Mouse (Mus musculus): ENCODE data around the gene Hs6st3.
A peak's percentile ranks its signal among the peaks of the same experiment; 100 is the strongest.
"Not testable (repeated sequence)": the region's sequence is repeated elsewhere in the genome, so short reads cannot be mapped to it uniquely, and the experiment has no call there.

Gene Hs6st3

DNA sequence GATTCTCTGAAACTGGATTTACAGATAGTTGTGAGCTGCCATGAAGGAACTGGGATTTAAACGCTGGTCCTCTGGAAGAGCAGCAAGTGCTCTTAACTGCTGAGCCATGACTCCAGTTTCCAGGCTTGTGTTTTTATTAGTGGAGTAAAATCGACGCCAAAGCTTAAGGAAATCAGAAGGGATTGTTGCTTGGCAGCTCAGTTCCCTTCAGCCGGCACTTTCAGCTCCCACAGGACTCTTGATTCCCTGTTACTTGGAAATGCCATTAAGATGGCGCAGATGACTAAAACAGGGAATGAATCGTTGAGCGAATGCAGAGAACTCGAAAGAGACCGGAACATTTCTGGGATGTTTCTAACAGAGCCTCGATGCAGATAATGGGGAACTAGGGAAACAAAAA, 112.2 kb downstream of the Hs6st3 start:
- no peak for DNase-seq

DNA sequence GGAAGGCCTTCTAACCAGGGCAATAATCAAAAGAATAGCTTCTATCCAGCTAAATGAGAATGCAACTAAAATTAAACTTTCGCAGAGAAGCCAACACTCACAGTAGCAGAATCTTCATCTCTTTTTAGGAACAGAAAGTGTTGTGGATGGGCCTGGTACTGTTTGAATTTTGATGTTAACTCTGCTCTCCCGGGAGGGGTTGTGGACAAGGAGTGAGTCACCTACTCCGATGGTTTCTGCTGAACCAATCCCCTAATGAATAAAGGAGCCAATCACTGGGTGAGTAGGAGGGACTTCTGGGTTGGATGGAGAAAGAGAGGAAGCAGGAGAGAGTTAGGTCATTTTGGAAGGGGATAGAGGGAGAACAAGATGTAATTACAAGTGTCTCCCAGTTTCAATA, 117.3 kb downstream of the Hs6st3 start:
- no peak for DNase-seq

DNA sequence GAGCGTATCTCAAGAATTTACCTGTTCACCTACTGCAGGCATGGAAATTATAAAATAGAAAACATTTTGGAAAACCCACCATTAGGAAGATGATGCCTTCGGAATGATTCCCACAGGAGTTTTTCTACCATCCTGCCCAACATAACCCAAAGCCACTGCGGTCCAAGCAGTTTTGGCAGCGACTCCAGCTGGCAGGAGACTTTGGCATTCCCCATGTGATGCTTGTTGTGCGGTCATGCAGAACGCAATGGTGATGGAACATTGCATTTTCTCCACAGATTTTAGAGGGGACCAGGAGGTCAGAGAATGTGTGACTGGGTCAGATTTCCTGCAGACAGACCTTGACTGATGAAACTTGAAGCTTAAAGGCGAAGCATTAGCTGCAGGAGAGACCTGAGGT, 118.9 kb downstream of the Hs6st3 start:
- DNase-seq: no peak

- no peak for DNase-seq
Observed at GRCm38 (mm10) chr14:119260176-119260962, 122.2 kb downstream of the Hs6st3 start.

GRCm38 (mm10) chr14:119266334-119266733, 128.2 kb downstream of the Hs6st3 start:
- no peak for DNase-seq

GRCm38 (mm10) chr14:119273088-119273487, 134.9 kb downstream of the Hs6st3 start:
- peak; percentile 13 for DNase-seq

GRCm38 (mm10) chr14:119278156-119278555, 140.0 kb downstream of the Hs6st3 start:
- not testable (repeated sequence) for DNase-seq

- DNase-seq: peak; percentile 6
Observed at GRCm38 (mm10) chr14:119283951-119284350, 145.8 kb downstream of the Hs6st3 start.

- DNase-seq: no peak
Observed at GRCm38 (mm10) chr14:119289668-119290067, 151.5 kb downstream of the Hs6st3 start.

GRCm38 (mm10) chr14:119294071-119294470, 155.9 kb downstream of the Hs6st3 start:
- no peak for DNase-seq

DNA sequence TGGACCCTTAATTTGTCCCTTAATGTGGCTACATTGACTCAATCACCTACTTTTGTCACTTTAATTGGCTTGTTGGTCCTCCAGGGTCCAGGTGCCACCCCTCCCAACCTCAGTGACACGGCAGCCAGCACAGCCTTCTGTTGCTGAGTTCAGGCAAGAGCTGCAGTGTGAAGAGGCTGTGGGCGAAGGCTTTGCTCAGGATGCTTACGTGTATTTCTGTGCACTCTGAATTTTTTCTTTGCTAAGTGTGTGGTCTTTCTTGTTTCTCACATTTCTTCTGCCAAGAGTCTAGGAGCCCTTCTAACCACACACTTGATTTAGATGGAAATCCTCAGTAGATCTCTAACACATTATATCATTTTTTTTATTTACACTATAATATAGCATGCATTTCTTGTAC, 168.3 kb downstream of the Hs6st3 start:
- no peak for DNase-seq

GRCm38 (mm10) chr14:119318379-119318778, 180.2 kb downstream of the Hs6st3 start:
- DNase-seq: no peak

DNA sequence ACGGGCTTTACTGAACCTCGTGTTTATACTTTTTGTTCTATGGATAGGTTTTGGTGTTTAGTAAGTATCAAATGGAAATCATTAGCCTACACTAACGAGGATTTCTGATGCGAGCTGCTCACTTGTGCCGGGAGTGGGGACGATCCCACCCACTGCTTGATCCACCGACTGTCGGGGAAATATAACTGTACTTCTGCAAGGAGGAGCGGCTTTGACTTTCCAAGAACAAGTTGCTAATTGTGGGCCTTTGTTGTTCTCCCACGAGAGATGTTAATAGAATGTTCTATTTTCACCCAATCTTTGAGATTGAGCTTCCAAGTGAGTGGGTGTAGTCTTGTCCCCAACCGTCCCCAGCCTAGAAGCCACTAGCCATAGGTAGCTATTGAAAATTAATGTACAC, 209.1 kb downstream of the Hs6st3 start:
- DNase-seq: no peak

- no peak for DNase-seq
Observed at GRCm38 (mm10) chr14:119361414-119361813, 223.3 kb downstream of the Hs6st3 start.

DNA sequence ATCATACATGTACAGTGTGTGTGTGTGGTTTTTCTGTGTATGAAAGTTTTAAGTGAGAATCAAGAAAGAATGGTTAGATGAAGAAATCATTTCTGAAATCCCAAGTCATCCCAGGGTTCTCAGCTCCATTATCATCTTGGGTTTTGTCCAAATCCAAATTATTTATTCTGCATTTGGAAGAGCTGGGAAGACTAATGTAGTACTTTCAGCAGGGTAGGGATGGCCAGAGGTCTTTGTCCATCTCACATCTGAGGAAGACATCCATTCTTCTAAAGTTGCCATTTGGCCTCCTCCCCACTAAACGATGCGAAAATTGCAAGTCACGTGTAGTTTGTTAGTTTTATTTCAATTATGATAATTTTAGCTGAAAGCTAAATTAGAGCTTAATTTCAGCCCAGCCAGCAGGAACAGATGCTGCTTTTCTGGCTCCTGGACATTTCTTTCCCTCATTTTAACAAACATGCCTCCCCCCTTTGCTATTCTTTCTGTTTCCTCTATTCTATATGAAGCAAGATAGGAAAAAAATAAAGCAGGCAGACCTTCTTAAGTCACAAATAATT, 229.8 kb downstream of the Hs6st3 start:
- no peak for DNase-seq

GRCm38 (mm10) chr14:119369274-119369673, 231.1 kb downstream of the Hs6st3 start:
- DNase-seq: no peak

GRCm38 (mm10) chr14:119370013-119370412, 231.9 kb downstream of the Hs6st3 start:
- DNase-seq: no peak

DNA sequence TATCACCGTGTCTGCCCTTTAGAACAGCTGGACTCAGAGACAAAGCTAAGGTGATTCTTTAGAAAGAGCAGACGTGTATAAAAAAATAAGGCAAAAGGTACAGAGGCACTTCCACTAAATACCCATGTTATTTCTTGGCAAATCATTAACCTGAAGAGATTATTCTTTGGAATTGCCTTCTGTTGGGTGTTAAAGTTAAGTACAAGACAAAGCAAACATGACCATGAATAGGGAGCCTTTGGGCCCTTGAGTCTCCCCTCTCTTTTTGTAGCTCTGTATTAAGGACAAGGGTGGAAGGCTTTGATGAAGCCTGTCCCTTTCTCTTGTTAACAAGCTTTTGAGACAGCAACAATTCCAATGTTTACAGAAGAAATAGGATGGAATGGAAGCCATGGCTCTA, 241.2 kb downstream of the Hs6st3 start:
- DNase-seq: no peak

DNA sequence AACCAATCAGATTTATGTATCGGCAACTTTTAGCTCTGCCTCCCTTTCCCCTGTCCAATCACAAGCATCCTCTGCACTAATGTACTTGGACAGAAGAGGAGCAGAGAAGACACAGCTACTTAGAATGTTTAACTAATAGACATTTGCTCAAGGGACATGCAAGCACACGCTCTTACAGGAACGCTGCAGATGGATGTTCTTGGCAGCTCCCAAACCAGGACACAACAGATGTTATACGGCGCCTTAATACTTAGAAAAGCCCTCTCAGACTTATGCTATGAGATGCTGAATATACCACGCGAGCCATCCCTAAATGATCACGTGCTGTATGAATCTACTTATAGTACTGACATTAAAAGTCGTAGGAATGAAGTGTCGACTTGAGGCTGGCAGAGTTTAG, 263.5 kb downstream of the Hs6st3 start:
- DNase-seq: no peak

DNA sequence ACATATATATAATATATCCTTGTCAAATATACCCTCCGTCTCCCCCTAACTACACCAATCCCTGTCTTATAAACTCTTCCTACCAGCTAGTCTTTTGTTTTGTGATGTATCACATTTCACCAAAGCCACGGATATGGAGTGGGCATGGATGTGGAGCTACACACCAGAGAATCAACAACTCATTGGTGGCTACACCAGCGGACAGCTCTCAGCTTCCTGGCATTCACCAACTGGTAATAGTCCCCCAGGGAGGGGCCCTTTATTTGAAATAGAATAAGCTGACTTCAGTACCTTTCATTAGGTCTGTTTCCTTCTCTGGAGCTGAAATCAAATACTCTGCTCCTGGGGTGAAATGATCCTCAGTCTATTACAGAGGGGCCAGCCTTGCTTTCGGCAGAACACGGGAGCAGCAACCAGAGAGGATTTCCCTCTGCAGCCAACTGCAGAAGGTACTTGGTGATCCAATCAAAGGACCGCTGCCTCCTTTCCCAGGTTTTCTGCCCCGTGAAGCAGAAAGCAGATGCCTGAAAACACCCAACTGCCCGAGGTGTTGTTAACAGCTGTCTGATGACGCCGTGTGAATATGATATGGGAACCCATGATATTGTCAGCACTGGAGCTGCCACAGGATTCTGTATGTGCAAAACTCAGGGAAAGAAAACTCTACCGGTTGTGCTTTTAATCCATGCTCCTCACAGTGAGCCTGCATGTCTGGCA, 271.4 kb downstream of the Hs6st3 start:
- DNase-seq: no peak

GRCm38 (mm10) chr14:119422894-119423293, 284.8 kb downstream of the Hs6st3 start:
- no peak for DNase-seq

GRCm38 (mm10) chr14:119450471-119450870, 312.3 kb downstream of the Hs6st3 start:
- DNase-seq: no peak

DNA sequence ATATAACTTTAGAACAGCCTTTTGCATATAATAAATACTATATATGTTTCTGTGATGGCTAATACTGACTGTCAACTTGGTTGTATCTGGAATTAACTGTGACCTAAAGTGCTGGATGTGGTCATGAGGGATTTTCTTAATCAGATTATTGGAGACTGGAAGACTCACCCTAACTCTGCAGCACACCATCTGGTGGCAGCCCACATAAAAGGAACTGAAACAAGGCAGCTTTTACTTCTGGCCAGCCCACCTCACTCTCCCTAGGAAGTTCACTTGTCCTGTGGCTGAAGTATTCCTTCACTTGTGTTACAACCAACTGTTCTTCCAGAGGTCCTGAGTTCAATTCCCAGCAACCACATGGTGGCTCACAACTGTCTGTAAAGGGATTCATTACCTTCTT, 313.5 kb downstream of the Hs6st3 start:
- DNase-seq: no peak

DNA sequence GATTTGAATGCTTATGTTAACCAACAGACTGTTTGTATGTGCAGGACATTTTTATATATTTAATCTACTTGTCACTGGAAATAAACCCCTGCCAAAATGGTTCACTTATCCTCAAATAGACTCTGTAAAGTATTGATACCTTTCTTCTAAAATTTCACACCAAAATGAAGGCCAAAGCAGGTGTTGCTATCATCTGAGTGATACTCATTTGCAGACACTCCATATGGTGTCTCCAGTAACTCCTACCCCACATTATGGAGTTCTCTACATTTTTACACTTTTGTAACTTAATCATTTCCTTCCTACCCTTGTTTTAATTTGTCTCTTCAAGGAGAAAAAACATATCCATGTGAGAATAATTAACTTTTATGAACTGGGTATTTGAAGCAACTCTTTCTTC, 314.2 kb downstream of the Hs6st3 start:
- DNase-seq: no peak
